Mouse (Mus musculus) hindbrain, embryonic 11.5 days (tissue): ENCODE measurements around the gene St14. TPM values are rescaled to one million over a fixed set of nuclear protein-coding genes. Genes with fewer than 3 reads are reported as not detected.

Experiments
- ATAC-seq: fragments of 200-750 bp; cut with Nextera tagmentation; 2 replicates; pipeline ENCODE4 v1.8.0; 2017; ENCODE audit warnings: mild to moderate bottlenecking, moderate TSS enrichment, moderate library complexity; ENCODE audit not compliant: low FRiP score
- DNase-seq: peaks from one replicate; pipeline ENCODE4 v3.0.0-alpha.2; 2015; ENCODE audit warnings: low spot score
- H3K27ac ChIP-seq: fragments of 300-500 bp; sonication (generic); 2 replicates; pipeline ENCODE4 v1.5.1; 2014; ENCODE audit warnings: mild to moderate bottlenecking, low read depth, low read length
- H3K27me3 ChIP-seq: fragments of 300-500 bp; sonication (generic); 2 replicates; pipeline ENCODE4 v1.6.1; 2014; ENCODE audit warnings: mild to moderate bottlenecking, low read length, moderate library complexity, mixed read lengths; ENCODE audit not compliant: control insufficient read depth, insufficient read depth
- H3K36me3 ChIP-seq: fragments of 300-500 bp; sonication (generic); 2 replicates; pipeline ENCODE4 v1.6.1; 2014; ENCODE audit warnings: mild to moderate bottlenecking, low read length, moderate library complexity, mixed read lengths; ENCODE audit not compliant: control insufficient read depth, insufficient read depth
- H3K4me1 ChIP-seq: fragments of 300-500 bp; sonication (generic); replicated peaks from 2 replicates; pipeline ENCODE4 v1.6.1; 2014; ENCODE audit warnings: low read length, mixed read lengths; ENCODE audit not compliant: control insufficient read depth, insufficient read depth
- H3K4me2 ChIP-seq: fragments of 300-500 bp; sonication (generic); replicated peaks from 2 replicates; pipeline ENCODE4 v1.6.1; 2014; ENCODE audit warnings: mild to moderate bottlenecking, low read depth, low read length
- H3K4me3 ChIP-seq: fragments of 300-500 bp; sonication (generic); 2 replicates; pipeline ENCODE4 v1.5.1; 2014; ENCODE audit warnings: low read depth, low read length
- H3K9ac ChIP-seq: fragments of 300-500 bp; sonication (generic); 2 replicates; pipeline ENCODE4 v1.6.1; 2014; ENCODE audit warnings: low read depth, low read length
- H3K9me3 ChIP-seq: fragments of 300-500 bp; sonication (generic); 2 replicates; pipeline ENCODE4 v1.6.1; 2016; ENCODE audit warnings: low read length; ENCODE audit not compliant: control insufficient read depth
- WGBS: fragments of 180-500 bp; shearing (Covaris S2); extraction: QIAGEN DNeasy Blood & Tissue Kit; methylation state at CpG from one replicate; pipeline ENCODE4 v1.1.7; 2014; 5-methylcytosine and 5-hydroxymethylcytosine counted together
- polyA plus RNA-seq: library from polyadenylated mRNA; unstranded; fragments of >200 nt; fragmentation: Nextera tagmentation; extraction: Ambion mirVana; gene quantifications from 2 replicates; pipeline ENCODE4 v1.2.1, GENCODE M21; 2014

Gene St14
- polyA plus RNA-seq, 1 experiment from 2014 or later: 3.2 TPM

DNA sequence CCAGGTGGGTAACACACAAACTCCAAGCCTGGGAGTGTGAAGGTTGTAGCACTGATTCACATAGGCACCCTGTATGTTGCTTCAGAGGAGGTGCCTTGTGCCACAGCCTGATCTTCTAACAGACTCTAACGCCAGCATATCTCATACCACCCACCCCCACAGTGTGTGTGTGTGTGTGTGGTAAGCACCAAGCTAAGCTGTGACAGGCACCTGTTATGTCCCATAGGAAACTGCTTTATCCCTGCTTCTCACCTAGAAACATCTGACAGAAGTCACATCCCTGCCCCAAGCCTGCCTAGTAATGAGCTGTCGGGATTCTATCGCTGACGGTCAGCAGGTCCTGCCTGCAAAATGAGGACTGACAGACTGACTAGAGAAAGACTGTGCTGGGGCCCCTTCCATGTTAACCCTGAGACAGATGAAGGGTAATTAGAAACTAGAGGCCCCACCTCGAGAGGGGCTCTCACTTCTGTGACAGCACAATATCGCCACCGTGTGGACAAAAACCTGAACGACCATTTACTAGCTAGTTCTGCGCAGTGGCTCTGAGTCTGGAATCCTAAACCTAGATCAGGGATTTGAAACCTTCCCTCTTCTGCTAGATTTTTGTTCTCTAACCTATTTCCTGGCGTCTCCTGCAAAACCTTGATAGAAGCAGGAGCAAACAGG, 45.4 kb downstream of the St14 start:
- Histone ChIP-seq H3K4me2 (no peak overlapping the region), H3K36me3 (no peaks in the 10 kb centered on the region), H3K27ac (no peak overlapping the region), H3K9ac (no peak overlapping the region), H3K4me1 (no peaks in the 10 kb centered on the region), H3K9me3 (no peaks in the 10 kb centered on the region), H3K4me3 (no peak overlapping the region), H3K27me3 (no peaks in the 10 kb centered on the region)
- 17% methylated on average over 10 of the region's 10 CpGs for WGBS
- DNase-seq (peak; percentile 87), ATAC-seq (peak; percentile 62; the same call in 1 of the 2 replicates)

DNA sequence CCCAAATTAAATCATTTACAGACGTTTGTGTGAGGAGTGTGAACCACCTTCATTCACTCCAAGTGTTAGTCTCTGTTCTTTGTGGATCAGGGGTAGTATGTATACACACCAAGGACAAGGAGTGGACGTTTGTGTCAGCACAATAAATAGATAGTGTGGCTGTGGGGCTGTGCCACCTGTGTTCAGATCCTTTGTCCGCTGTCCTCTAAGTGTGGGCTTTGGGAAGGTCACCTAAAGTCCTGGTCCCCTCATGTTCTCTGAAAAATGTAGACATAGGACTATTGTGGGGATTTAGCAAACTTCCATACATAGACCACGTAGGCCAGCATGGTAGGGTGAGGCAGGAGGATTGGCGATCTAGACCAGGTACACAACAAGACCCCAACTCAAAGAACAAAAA, 46.1 kb downstream of the St14 start:
- no peak overlapping the region for H3K9ac ChIP-seq
- WGBS: 81% methylated on average over 5 of the region's 5 CpGs
- no peak for ATAC-seq

DNA sequence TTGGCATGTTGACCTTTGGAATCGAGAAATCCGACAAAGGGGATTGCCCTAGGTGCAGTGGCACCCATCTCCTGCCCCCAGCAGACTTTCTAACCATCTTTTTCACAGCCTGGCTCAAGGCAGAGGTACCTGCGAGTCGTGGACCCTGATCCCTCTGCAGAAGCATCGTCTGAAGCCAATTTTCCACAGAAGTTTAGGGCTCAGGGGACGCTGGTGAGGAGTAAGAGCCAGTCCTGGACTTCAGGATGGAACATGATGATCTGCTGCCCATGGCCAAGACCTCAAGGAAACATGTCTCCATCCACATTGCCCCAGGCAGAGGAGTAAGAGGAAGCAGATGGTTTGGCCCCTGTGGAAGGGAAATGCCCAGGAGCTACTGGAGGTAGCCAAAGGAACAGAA, 48.9 kb downstream of the St14 start:
- no peak overlapping the region for H3K4me3 ChIP-seq
- 81% methylated on average over 6 of the region's 6 CpGs for WGBS
- no peaks in the 10 kb centered on the region for H3K4me1 ChIP-seq
- no peak overlapping the region for H3K27ac ChIP-seq
- ATAC-seq (no peak), DNase-seq (no peak)
- no peak overlapping the region for H3K4me2 ChIP-seq
- H3K9ac ChIP-seq: no peak overlapping the region
- H3K36me3 ChIP-seq: no peaks in the 10 kb centered on the region
- H3K9me3 ChIP-seq: no peaks in the 10 kb centered on the region
- no peaks in the 10 kb centered on the region for H3K27me3 ChIP-seq

More for the DNA sequence above, 46.1 kb downstream of the St14 start:
- Histone ChIP-seq H3K27ac (no peak overlapping the region), H3K4me1 (no peaks in the 10 kb centered on the region), H3K36me3 (no peaks in the 10 kb centered on the region), H3K4me2 (no peak overlapping the region), H3K9me3 (no peaks in the 10 kb centered on the region), H3K27me3 (no peaks in the 10 kb centered on the region), H3K4me3 (no peak overlapping the region)
- DNase-seq: no peak

DNA sequence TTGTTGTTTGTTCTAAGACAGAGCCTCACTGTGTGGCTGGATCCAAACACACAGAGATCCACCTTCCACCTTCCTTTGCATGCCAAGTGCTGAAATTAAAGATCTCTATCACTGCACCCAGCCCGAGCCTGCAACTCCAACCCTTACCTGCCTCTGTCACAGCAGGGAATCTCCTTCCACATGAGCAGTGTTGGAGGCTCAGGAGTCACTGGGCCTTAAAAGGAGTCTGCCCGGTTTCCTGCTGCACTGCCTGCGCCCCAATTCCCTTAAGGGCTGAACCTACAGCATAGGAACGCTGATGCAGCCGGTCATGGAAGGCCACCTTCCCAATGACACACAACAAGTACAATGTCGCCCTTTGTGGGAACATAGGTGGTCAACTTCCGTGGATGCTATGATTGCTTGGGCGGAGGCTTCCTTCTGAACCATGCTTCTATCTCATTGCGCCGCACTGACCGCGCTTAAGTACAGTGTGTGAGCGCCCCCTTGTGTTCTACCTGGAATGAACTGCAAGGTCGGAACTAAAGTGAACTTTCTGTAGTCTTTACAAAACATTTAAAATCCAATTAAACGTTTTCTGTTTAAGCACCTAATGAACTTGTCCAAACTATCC, 49.5 kb downstream of the St14 start:
- Histone ChIP-seq H3K27me3 (no peaks in the 10 kb centered on the region), H3K4me3 (no peak overlapping the region), H3K9ac (no peak overlapping the region), H3K4me2 (peak overlapping the region; percentile 24; the same call in 1 of the 2 replicates), H3K27ac (no peak overlapping the region), H3K36me3 (no peaks in the 10 kb centered on the region), H3K4me1 (no peaks in the 10 kb centered on the region), H3K9me3 (no peaks in the 10 kb centered on the region)
- WGBS: 9% methylated on average over 15 of the region's 15 CpGs
- ATAC-seq (peak; percentile 47; the same call in 1 of the 2 replicates), DNase-seq (peak; percentile 84)

DNA sequence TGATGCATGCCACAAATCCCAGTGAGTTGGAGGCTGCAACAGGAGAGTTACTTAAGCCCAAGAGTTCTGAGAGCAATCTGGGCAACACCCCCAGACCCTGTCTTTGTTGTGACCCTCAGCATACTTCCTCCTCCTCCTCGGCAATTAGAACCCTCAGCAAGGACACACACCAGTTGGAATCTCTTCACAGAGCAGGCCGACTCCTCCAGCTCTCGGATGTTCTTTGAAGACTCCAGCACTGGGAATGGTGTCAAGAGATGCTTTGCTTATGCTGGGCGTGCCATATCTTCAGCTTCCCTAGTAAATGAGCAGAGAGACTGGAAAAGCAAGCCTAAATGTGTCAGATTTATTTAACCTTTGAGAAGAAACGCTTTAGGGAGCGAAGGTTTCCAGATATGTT, 50.9 kb downstream of the St14 start:
- no peak overlapping the region for H3K4me3 ChIP-seq
- 82% methylated on average over 6 of the region's 6 CpGs for WGBS
- no peaks in the 10 kb centered on the region for H3K36me3 ChIP-seq
- H3K27me3 ChIP-seq: no peaks in the 10 kb centered on the region
- no peak overlapping the region for H3K9ac ChIP-seq
- H3K9me3 ChIP-seq: no peaks in the 10 kb centered on the region
- DNase-seq (no peak), ATAC-seq (no peak)
- H3K4me1 ChIP-seq: no peaks in the 10 kb centered on the region
- H3K4me2 ChIP-seq: no peak overlapping the region
- H3K27ac ChIP-seq: no peak overlapping the region

DNA sequence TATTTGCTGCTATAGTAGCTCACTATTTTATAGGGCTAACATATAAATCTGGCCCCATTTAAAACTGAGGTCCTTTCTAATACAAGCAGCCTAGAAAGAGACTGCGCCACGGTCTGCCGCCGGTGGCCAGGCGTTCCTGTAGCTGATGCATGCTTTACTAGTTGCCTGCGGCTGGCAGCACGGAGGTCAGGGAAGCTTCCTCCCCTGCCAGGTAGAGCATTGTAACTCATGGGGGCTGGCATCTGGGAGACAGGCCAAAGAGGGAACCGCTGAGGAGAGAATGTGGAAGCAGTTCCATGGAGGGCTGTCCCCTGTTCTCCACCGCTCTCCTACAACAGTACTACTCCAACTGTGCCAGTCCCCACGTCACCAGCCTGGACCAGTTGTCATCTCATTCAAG, 56.8 kb downstream of the St14 start:
- DNase-seq: no peak
- no peak overlapping the region for H3K4me2 ChIP-seq
- H3K9me3 ChIP-seq: no peaks in the 10 kb centered on the region
- WGBS: 91% methylated on average over 10 of the region's 10 CpGs
- no peak overlapping the region for H3K27ac ChIP-seq
- H3K4me1 ChIP-seq: no peaks in the 10 kb centered on the region
- no peaks in the 10 kb centered on the region for H3K27me3 ChIP-seq
- ATAC-seq: no peak
- H3K9ac ChIP-seq: no peak overlapping the region
- H3K36me3 ChIP-seq: no peaks in the 10 kb centered on the region
- H3K4me3 ChIP-seq: no peak overlapping the region

DNA sequence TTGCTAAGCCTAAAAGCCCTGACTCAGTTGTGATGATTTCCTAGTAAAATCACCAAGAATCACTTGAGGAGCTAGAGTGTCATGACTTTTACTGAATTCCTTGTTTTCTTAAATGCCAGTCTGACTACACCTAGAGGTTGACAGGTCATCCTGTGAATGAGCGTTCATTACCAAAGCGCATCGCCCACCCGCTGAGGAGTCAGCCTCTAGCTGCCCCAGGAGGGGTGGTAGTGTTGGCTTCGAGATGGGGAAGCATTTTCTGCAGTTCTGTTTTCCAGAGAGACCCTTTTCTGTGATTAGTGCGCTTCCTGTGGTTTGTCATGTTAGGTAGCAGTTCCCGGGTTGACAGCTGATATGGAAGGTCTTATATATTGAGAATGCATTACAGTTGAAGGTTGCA, 57.9 kb downstream of the St14 start:
- no peaks in the 10 kb centered on the region for H3K9me3 ChIP-seq
- DNase-seq (no peak), ATAC-seq (no peak)

DNA sequence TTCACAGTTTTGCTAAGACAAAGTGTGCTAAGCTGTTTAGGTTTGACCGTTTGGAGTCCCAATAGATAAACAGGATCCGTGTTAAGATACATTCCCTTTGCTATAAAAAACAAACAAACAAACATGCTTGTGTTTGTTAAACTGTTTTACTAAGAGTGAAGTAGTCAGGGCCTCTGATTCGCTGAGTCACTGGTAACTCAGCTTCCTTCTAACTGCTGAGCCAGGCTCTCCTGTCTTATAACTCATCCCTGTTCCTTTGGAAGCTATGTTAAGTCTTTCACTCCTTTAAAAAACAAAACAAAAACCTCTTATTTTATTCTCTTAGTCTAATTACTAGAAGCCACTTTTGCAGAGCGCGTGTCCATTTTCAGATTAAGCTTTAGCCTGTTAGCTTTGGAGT, 59.4 kb downstream of the St14 start:
- DNase-seq (no peak), ATAC-seq (no peak)
- Histone ChIP-seq H3K4me2 (no peak overlapping the region), H3K36me3 (no peaks in the 10 kb centered on the region), H3K4me3 (no peak overlapping the region), H3K9me3 (no peaks in the 10 kb centered on the region), H3K27me3 (no peaks in the 10 kb centered on the region), H3K27ac (no peak overlapping the region), H3K9ac (no peak overlapping the region), H3K4me1 (no peaks in the 10 kb centered on the region)
- WGBS: 87% methylated on average over 5 of the region's 5 CpGs

More for the DNA sequence above, 57.9 kb downstream of the St14 start:
- H3K27me3 ChIP-seq: no peaks in the 10 kb centered on the region
- H3K36me3 ChIP-seq: no peaks in the 10 kb centered on the region
- H3K4me3 ChIP-seq: no peak overlapping the region
- H3K9ac ChIP-seq: no peak overlapping the region
- no peaks in the 10 kb centered on the region for H3K4me1 ChIP-seq
- no peak overlapping the region for H3K4me2 ChIP-seq
- 74% methylated on average over 7 of the region's 7 CpGs for WGBS
- no peak overlapping the region for H3K27ac ChIP-seq

DNA sequence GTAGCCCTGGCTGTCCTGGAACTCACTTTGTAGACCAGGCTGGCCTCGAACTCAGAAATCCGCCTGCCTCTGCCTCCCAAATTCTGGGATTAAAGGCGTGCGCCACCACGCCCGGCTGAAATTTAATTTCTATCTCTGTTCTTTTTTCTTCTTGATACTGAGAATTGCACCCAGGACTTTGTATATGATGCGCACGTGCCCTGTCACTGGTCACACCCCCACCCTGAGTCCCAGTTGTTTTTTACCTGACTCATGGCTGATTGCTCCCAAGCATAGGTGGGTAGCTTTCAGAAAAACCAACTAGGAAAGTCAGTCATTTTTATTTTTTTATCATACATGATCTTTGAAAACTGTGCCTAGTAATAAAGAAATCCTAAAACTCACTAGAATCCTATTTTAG, 60.9 kb downstream of the St14 start:
- no peak for ATAC-seq
- Histone ChIP-seq H3K27ac (no peak overlapping the region), H3K27me3 (no peaks in the 10 kb centered on the region), H3K9ac (no peak overlapping the region), H3K9me3 (no peaks in the 10 kb centered on the region), H3K4me1 (no peaks in the 10 kb centered on the region), H3K4me2 (no peak overlapping the region), H3K4me3 (no peak overlapping the region), H3K36me3 (no peaks in the 10 kb centered on the region)
- WGBS: 97% methylated on average over 8 of the region's 8 CpGs
- no peak for DNase-seq
